In genomic region chr3:64434261-64434660, GRCm38 (mm10) we compare ENCODE assay signal across 14 mouse cellular contexts. TPM values are rescaled to one million over a fixed set of nuclear protein-coding genes. Genes with fewer than 3 reads are reported as not detected.
A peak's percentile ranks its signal among the peaks of the same experiment; 100 is the strongest.
DNase-seq lines count a peak whose midpoint lies in the region; TF ChIP-seq lines count a peak whose summit lies in the region.
"Not testable (repeated sequence)": the region's sequence is repeated elsewhere in the genome, so short reads cannot be mapped to it uniquely, and the experiment has no call there.
"Had no signal": no experiment of that assay in that cellular context is flagged by ENCODE, and none has a peak within 500 bp of the region (broad histone marks: within the 10 kb centered on the region; RNA-seq: fewer than 3 reads in every experiment).

No protein-coding gene starts in this region.

- not testable (repeated sequence) for TF ChIP-seq POLR2A in kidney, adult 2 months (IDR thresholded peaks at IDR 0.05; ENCODE audit: low read depth, low read length)

- WGBS in kidney, adult 2 months, result 68% methylated on average over 7 of the region's 7 CpGs

- not testable (repeated sequence) for H3K4me3 ChIP-seq in kidney, adult 2 months (ENCODE audit: insufficient read depth, low read depth, low read length)

- TF ChIP-seq CTCF in kidney, adult 2 months (conservative IDR thresholded peaks at IDR 0.05; ENCODE audit: insufficient read depth, insufficient read length, low read depth, low read length), result not testable (repeated sequence)

- not testable (repeated sequence) for H3K36me3 ChIP-seq in kidney, adult 2 months (ENCODE audit: control insufficient read depth, insufficient read depth, low read length)

- H3K27me3 ChIP-seq in kidney, adult 2 months (replicated peaks; ENCODE audit: control insufficient read depth, insufficient read depth, low read length), result not testable (repeated sequence)

- DNase-seq in cerebellum, postnatal 10 days, result peak; percentile 16 to 22
- DNase-seq in kidney, adult 11 months, result peak; percentile 15
- DNase-seq in kidney, adult 18-20 months, result peak; percentile 13
- peak; percentile 69 for DNase-seq in kidney, adult 2 months
- DNase-seq in kidney, adult 8-10 months, result peak; percentile 8 to 63
- DNase-seq in kidney, adult 9 months, result peak; percentile 74
- peak; percentile 5 for DNase-seq in kidney, postnatal 10 days
- peak; percentile 4 to 63 for DNase-seq in kidney, postnatal 36 days

- H3K4me1 ChIP-seq in kidney, adult 2 months (ENCODE audit: control insufficient read depth, insufficient read depth, low read length), result not testable (repeated sequence)

- H3K27ac ChIP-seq in kidney, adult 2 months (ENCODE audit: insufficient read depth, low read depth, low read length), result peak overlapping the region; percentile 38; the same call in 1 of the 2 replicates

RNA-seq across cellular contexts. Expression of gene Vmn2r4, which starts 19.1 kb away (rescaled TPM):
- not detected in 2 replicates for polyA plus RNA-seq in kidney, adult 2 months (2012; rRNA removed)
- polyA plus RNA-seq: adrenal gland, adult 2 months; brain, embryonic 14.5 days; C2C12; CD4-positive, CD25-positive, alpha-beta regulatory T cell, adult 4 months; G1E; Patski had no signal

Comparison
In these comparisons a context has a peak if more than half of its experiments do, and no peak if none do; other contexts are left out.
1. DNase-seq: peak in every context shown above with its lines; median percentile 74 in kidney, adult 9 months; 69 in kidney, adult 2 months; 36 in kidney, adult 8-10 months; 34 in kidney, postnatal 36 days; 19 in cerebellum, postnatal 10 days; 15 in kidney, adult 11 months; 13 in kidney, adult 18-20 months; 5 in kidney, postnatal 10 days.